Mouse (Mus musculus) heart, embryonic 12.5 days (tissue): ENCODE measurements around the gene Rdh7. TPM values are rescaled to one million over a fixed set of nuclear protein-coding genes. Genes with fewer than 3 reads are reported as not detected.
"Not testable (repeated sequence)": the region's sequence is repeated elsewhere in the genome, so short reads cannot be mapped to it uniquely, and the experiment has no call there.

Source experiments
- ATAC-seq: fragments of 200-750 bp; cut with Nextera tagmentation; 2 replicates; pipeline ENCODE4 v1.8.0; 2017; ENCODE audit warnings: moderate TSS enrichment, moderate library complexity; ENCODE audit not compliant: insufficient number of reproducible peaks, low FRiP score
- H3K27ac ChIP-seq: fragments of 300-500 bp; sonication (generic); 2 replicates; pipeline ENCODE4 v1.5.1; 2016; ENCODE audit warnings: mild to moderate bottlenecking, moderate library complexity; ENCODE audit not compliant: poor library complexity, severe bottlenecking
- H3K27me3 ChIP-seq: fragments of 300-500 bp; sonication (generic); replicated peaks from 2 replicates; pipeline ENCODE4 v1.6.1; 2016; ENCODE audit warnings: mild to moderate bottlenecking, moderate library complexity
- H3K36me3 ChIP-seq: fragments of 300-500 bp; sonication (generic); 2 replicates; pipeline ENCODE4 v1.6.1; 2016; ENCODE audit warnings: mild to moderate bottlenecking, moderate library complexity
- H3K4me1 ChIP-seq: fragments of 300-500 bp; sonication (generic); replicated peaks from 2 replicates; pipeline ENCODE4 v1.6.1; 2016; ENCODE audit warnings: mild to moderate bottlenecking
- H3K4me2 ChIP-seq: fragments of 300-500 bp; sonication (generic); 2 replicates; pipeline ENCODE4 v1.6.1; 2016; ENCODE audit warnings: mild to moderate bottlenecking, moderate library complexity
- H3K4me3 ChIP-seq: fragments of 300-500 bp; sonication (generic); 2 replicates; pipeline ENCODE4 v1.5.1; 2016; ENCODE audit warnings: mild to moderate bottlenecking
- H3K9ac ChIP-seq: fragments of 300-500 bp; sonication (generic); 2 replicates; pipeline ENCODE4 v1.6.1; 2016; ENCODE audit warnings: mild to moderate bottlenecking, moderate library complexity
- H3K9me3 ChIP-seq: fragments of 300-500 bp; sonication (generic); replicated peaks from 2 replicates; pipeline ENCODE4 v1.6.1; 2016; ENCODE audit warnings: mild to moderate bottlenecking, moderate library complexity
- WGBS: fragments of 180-500 bp; shearing (Covaris S2); methylation state at CpG from one replicate; pipeline ENCODE4 v1.1.7; 2016; 5-methylcytosine and 5-hydroxymethylcytosine counted together
- polyA plus RNA-seq: library from polyadenylated mRNA; unstranded; fragments of >200 nt; fragmentation: Nextera tagmentation; extraction: Ambion mirVana; gene quantifications from 2 replicates; pipeline ENCODE4 v1.2.1, GENCODE M21; 2016

The Rdh7 gene
- polyA plus RNA-seq, 1 experiment from 2014 or later = not detected

DNA sequence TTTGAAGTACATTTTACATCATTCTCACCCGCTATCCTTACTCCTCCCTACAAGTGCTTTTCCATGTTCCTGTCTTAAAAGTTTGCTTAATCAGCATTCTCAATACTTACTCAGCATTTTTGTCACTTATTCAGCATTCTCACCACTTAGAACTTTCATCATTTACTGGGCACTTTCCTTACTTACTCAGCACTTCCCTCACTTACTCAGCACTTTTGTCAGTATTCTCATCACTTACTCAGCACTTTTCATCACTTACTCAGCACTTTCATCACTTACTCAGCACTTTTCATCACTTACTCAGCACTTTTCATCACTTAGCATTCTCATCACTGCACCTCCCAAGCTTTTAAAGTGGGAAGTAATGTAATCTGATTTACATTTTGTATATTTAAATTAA lies 27.0 kb upstream of the Rdh7 start:
- no peaks in the 10 kb centered on the region for H3K9me3 ChIP-seq
- WGBS = 83% methylated on average over 1 of the region's 1 CpGs
- no peak overlapping the region for H3K4me3 ChIP-seq
- no peak overlapping the region for H3K9ac ChIP-seq
- H3K27me3 ChIP-seq = no peaks in the 10 kb centered on the region
- no peak for ATAC-seq
- no peaks in the 10 kb centered on the region for H3K36me3 ChIP-seq
- H3K4me1 ChIP-seq = no peaks in the 10 kb centered on the region
- no peak overlapping the region for H3K27ac ChIP-seq
- H3K4me2 ChIP-seq = no peak overlapping the region

DNA sequence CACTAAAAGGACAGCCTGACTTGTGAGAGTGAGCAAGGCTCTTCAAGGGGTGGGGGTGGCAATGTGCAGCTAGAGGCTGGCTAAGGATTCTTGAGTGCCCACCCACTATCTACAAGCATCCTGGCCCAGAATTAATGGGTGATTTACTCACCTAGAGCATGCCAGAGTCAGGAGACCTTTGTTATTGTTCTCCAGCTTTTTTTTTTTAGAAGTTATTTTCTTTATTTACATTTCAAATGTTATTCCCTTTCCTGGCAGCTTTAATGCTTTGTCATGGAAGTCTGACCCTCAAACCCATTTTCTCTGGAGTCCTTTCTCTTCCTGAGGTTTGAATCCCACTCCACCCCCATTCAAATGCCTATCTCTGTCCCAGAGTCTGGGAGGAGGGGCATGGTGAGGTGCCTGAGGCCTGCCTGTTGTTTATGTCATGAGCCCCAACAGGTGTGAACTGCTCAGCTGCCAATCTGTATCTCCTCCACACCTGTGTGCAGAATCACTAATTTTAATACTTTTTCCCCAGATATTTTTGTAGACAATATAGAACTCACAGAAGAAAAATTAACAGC lies 18.9 kb upstream of the Rdh7 start:
- no peaks in the 10 kb centered on the region for H3K36me3 ChIP-seq
- no peaks in the 10 kb centered on the region for H3K9me3 ChIP-seq
- ATAC-seq = no peak
- no peak overlapping the region for H3K4me3 ChIP-seq
- peaks cover 7% of the 10 kb centered on the region; the same call in 1 of the 2 replicates for H3K4me1 ChIP-seq
- no peaks in the 10 kb centered on the region for H3K27me3 ChIP-seq
- H3K27ac ChIP-seq = no peak overlapping the region
- no peak overlapping the region for H3K4me2 ChIP-seq
- H3K9ac ChIP-seq = no peak overlapping the region

DNA sequence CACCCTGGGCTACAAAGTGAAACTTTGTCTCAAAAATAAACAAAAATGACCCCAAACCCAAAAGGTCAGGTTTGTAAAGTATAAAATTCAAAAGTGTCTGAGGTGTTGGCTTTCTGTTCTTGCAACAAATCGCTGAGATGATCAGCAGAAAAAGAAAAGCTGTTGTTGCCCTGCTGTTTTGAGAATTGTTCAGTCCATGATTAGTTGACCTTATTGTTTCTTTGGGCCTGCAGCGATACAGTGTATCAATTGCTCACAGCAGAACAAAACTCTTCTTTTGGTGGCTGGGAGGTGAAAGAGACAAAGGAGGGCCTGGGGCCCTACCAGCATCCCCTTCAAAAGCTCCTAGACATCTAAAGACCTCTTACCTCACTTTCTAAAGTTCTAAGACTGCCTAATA lies 17.5 kb upstream of the Rdh7 start:
- Histone ChIP-seq H3K27ac (no peak overlapping the region), H3K27me3 (no peaks in the 10 kb centered on the region)
- 82% methylated on average over 2 of the region's 2 CpGs for WGBS

DNA sequence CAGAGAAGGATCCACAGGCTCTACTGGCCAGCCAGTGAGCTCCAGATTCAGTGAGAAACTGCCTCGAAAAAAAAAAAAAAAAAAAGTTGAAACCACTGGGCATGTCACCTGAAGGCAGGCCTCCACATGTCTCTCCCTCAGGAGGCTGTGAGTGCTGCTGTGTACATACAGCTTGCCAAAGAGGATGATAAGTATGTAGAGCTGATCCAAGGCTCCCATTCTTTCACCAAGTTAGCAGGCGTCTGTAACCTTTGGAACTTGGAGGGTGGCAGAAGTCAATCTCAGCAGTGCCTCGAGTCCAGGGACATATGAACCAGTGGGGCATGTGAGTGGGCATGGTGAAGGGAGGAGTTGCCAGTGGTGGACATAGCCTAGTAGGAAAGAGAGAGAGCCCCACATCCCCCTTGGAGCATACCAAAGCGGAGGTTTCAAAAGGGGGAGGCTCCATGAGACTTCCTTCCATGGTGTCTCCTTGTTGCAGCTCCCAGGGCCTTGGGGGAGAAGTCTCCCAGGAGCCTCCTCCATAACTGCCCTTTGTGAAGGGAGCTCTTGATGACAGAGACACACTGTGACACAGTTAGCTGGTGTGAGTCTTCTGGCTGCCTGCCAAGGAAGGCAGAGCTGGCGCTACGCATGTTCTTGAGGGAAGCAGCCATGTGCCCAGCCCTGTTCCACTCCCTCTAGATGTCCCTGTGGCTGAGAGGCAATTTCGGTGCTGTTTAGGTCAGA lies 16.3 kb upstream of the Rdh7 start:
- ATAC-seq = no peak
- Histone ChIP-seq H3K36me3 (no peaks in the 10 kb centered on the region), H3K27ac (no peak overlapping the region), H3K9ac (no peak overlapping the region), H3K4me1 (peaks cover 7% of the 10 kb centered on the region; the same call in 1 of the 2 replicates), H3K4me2 (no peak overlapping the region), H3K9me3 (no peaks in the 10 kb centered on the region), H3K27me3 (no peaks in the 10 kb centered on the region), H3K4me3 (no peak overlapping the region)
- 49% methylated on average over 7 of the region's 7 CpGs for WGBS

More for the DNA sequence above, 17.5 kb upstream of the Rdh7 start:
- no peak for ATAC-seq
- Histone ChIP-seq H3K9me3 (no peaks in the 10 kb centered on the region), H3K4me2 (no peak overlapping the region), H3K4me1 (peaks cover 7% of the 10 kb centered on the region; the same call in 1 of the 2 replicates), H3K9ac (no peak overlapping the region), H3K4me3 (no peak overlapping the region), H3K36me3 (no peaks in the 10 kb centered on the region)

DNA sequence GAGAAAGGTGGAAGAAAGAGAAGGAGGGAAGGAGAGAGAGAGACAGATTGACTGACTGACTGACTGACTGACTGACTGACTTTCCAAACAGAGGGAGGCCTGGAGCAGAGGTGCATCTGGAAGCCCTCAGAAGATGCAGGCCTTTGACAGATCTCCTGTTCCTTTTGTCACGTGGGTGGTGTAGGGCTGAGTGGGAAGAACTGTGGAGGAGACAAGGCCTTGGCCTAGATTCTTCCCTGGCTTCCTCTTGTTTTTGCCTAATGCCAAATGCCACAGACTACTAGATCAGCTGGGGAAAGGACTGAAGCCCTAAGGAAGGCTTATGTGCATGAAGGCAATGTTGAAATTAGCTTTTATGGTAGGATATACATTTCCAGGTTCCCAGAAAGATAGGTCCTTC lies 14.5 kb upstream of the Rdh7 start:
- Histone ChIP-seq H3K36me3 (no peaks in the 10 kb centered on the region), H3K27ac (no peak overlapping the region), H3K4me1 (peaks cover 7% of the 10 kb centered on the region; the same call in 1 of the 2 replicates), H3K9me3 (no peaks in the 10 kb centered on the region), H3K4me3 (no peak overlapping the region), H3K27me3 (no peaks in the 10 kb centered on the region), H3K4me2 (no peak overlapping the region), H3K9ac (no peak overlapping the region)
- 41% methylated on average over 1 of the region's 1 CpGs for WGBS
- no peak for ATAC-seq

DNA sequence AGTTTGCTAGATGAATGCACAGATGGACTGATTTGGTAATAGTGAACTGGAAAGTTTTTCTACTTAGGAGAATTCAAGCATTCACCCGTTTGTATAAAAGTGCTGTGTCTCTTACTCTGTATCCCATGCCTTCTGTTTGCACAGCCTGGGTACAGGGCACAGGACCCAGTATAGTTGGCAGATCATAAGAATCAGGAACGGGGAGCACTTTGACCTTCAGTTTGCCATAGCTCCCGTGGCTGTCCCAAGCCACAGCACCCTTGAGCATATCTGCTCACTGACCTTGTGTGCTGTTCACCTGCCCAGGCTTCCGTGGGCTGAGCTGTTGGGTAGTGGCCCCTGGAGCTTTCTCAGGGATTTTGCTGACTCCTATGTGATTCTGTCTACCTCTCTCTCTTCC lies 13.1 kb upstream of the Rdh7 start:
- H3K27ac ChIP-seq = no peak overlapping the region
- no peak for ATAC-seq
- 71% methylated on average over 4 of the region's 4 CpGs for WGBS
- peaks cover 7% of the 10 kb centered on the region; the same call in 1 of the 2 replicates for H3K4me1 ChIP-seq
- no peak overlapping the region for H3K4me3 ChIP-seq
- H3K36me3 ChIP-seq = no peaks in the 10 kb centered on the region
- H3K9ac ChIP-seq = no peak overlapping the region
- H3K9me3 ChIP-seq = no peaks in the 10 kb centered on the region
- H3K4me2 ChIP-seq = no peak overlapping the region
- no peaks in the 10 kb centered on the region for H3K27me3 ChIP-seq

DNA sequence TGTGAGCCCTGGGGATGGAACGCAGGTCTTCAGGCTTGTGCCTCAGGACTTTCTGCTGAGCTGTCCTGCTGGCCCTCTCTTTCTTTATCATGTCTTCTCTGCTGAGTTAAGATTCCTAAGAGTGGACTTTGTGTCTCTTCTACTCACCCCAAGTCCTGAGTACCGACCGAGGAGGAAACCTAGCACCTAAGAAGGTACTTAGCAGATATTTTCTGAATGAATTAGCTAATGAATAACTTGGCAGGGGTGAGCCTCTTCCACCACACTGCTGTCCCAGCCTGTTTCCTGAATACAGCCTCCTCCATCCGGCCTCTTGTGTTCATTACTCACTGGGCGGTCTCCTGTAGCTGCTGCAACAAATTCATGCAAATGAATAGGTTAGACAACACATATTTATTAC lies 11.2 kb upstream of the Rdh7 start:
- WGBS = 63% methylated on average over 5 of the region's 5 CpGs
- Histone ChIP-seq H3K4me1 (0 out of 2 replicates have a peak, but pooled peaks cover 1% of the 10 kb centered on the region), H3K9me3 (no peaks in the 10 kb centered on the region), H3K27me3 (no peaks in the 10 kb centered on the region), H3K27ac (no peak overlapping the region), H3K36me3 (no peaks in the 10 kb centered on the region), H3K4me2 (no peak overlapping the region), H3K4me3 (no peak overlapping the region), H3K9ac (no peak overlapping the region)
- no peak for ATAC-seq

DNA sequence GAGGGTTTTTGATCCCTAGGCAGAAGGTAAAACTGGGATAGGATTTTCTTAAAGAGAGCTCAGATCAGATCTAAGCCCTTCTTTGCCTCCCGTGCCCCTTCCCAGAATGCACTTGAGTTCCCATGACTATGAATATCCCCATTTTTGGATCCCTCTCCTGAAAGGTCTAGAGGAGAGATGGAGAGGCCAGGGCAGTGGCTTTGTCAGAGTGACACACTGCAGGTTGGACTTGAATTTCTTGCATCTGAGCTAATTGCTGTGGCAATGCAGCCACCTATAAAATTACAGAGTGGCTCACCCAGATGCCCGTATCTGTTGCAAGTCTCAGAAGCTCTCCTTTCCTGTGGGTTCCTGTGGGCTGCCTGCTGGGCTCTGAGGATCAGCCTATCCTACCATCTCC lies 9.6 kb upstream of the Rdh7 start, which contains the start of gene Sdr9c7:
TSS of gene Sdr9c7 (plus strand) at position 301 of the 400 bp plus-strand sequence.
- H3K27me3 ChIP-seq = no peaks in the 10 kb centered on the region
- 0 out of 2 replicates have a peak, but pooled peaks cover 4% of the 10 kb centered on the region for H3K4me1 ChIP-seq
- ATAC-seq = no peak
- H3K4me3 ChIP-seq = no peak within 1 kb of the TSS
- 82% methylated on average over 2 of the region's 2 CpGs for WGBS
- no peaks in the 10 kb centered on the region for H3K36me3 ChIP-seq
- no peak within 1 kb of the TSS for H3K4me2 ChIP-seq
- no peak within 1 kb of the TSS for H3K9ac ChIP-seq
- no peak within 1 kb of the TSS for H3K27ac ChIP-seq
- no peaks in the 10 kb centered on the region for H3K9me3 ChIP-seq

DNA sequence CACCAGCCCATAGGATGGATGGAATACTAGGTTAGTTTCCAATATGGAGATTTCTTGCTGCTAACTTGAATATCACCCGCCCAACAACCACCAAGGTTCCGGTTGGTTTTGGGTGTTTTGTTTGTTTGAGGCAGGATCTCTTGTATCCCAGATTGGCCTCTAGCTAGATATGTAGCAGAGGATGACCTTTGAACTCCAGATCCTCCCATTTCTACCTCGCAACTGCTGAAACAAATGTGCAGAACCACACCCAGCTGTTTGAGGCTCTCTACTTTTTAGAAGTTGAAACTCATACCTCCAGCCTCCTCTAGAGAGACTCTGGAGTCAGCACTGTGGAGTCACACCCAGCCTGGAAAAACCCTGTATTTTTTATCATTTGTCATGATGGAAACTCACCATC lies 8.9 kb upstream of the Rdh7 start:
- Histone ChIP-seq H3K9ac (no peak overlapping the region), H3K4me2 (no peak overlapping the region), H3K9me3 (no peaks in the 10 kb centered on the region), H3K4me1 (0 out of 2 replicates have a peak, but pooled peaks cover 4% of the 10 kb centered on the region), H3K27me3 (no peaks in the 10 kb centered on the region), H3K4me3 (no peak overlapping the region), H3K27ac (no peak overlapping the region), H3K36me3 (no peaks in the 10 kb centered on the region)
- no peak for ATAC-seq
- 76% methylated on average over 3 of the region's 3 CpGs for WGBS

DNA sequence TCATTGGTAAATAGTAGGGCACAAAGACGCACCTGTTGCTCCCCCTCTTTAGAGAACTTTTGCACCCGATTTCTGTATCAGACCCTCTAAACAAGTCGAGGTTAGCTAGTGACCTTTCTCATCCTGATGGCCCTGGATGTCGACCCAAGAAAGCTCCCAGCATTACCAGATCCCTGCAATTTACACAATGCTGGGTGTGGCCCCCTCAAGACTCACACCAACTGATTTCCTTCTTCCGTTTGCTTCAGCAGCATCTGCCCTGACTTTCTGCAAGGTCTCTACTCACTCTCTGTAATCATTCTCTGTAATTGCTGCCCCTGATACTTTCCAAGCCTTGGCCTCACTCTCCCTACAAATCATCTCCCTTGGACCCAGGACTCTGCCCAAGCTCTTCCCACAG lies 8.1 kb upstream of the Rdh7 start:
- no peaks in the 10 kb centered on the region for H3K36me3 ChIP-seq
- H3K9ac ChIP-seq = no peak overlapping the region
- no peaks in the 10 kb centered on the region for H3K27me3 ChIP-seq
- H3K4me3 ChIP-seq = no peak overlapping the region
- 0 out of 2 replicates have a peak, but pooled peaks cover 4% of the 10 kb centered on the region for H3K4me1 ChIP-seq
- H3K9me3 ChIP-seq = no peaks in the 10 kb centered on the region
- no peak for ATAC-seq
- 50% methylated on average over 5 of the region's 5 CpGs for WGBS
- no peak overlapping the region for H3K27ac ChIP-seq
- H3K4me2 ChIP-seq = no peak overlapping the region

DNA sequence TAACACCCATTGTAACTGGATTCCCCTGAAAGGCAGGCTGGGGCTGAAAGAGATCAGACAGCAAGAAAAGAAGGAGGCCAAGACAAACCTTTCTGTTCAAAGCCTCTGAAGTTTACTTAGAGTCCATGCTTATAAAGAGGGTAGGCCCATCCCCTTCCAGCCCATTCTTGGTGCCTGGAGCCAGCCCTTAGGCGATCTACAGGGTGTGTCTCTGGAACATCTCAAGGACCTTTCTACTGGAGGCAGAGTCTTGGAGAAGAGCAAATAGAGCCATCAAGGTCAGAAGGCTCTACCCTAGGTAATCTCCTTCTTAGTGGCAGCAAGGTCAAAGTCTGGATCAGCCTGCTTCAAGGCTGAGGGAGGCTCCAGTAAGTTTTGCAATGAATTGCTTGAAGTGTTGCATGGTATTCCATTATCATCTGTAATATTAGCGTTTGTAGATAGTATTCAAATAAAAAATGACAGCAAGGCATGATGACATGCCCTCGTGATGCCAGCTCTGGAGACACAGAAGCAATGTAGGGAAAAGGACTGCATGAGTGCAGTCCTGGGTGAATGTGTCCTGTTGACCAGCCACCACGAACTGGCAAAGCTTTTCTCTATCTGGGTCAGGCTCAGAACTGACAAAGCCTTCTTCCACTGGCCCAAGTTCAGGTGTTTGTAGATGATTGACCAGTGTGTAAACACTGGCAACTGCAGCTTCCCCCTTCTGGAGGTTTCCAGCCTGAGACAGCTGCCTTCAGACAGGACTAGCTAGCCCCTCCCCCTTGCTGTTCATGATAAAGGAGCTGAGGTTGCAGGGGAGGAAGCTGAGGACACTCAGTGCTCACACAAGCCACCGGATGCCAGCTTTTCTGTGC lies 4.8 kb upstream of the Rdh7 start:
- whole genome bisulfite sequencing = 49% methylated on average over 5 of the region's 5 CpGs
- not testable (repeated sequence) for H3K9me3 ChIP-seq, H3K4me1 ChIP-seq, H3K27me3 ChIP-seq, ATAC-seq, H3K4me3 ChIP-seq, H3K9ac ChIP-seq, H3K27ac ChIP-seq, H3K4me2 ChIP-seq, H3K36me3 ChIP-seq
